Mouse (Mus musculus): Measurements from ENCODE around the gene Dhrs7b.

GRCm38 (mm10) chr11:60905407-60906120, 75.1 kb downstream of the Dhrs7b start:
- TF ChIP-seq CTCF (IDR thresholded peaks at IDR 0.05; ENCODE audit: low read depth) (no peak), EP300 (IDR thresholded peaks at IDR 0.05; ENCODE audit: low read depth) (no peak)

All from heart, postnatal 0 days (tissue).